Mouse (Mus musculus) olfactory bulb, adult 2 months (tissue): ENCODE measurements at regions not wholly inside any gene's neighbourhood (a gene's known extent, or its start where the extent isn't known, plus 50 kb on each side); places are given as distances from the start of the nearest gene placed in this dataset.

Source experiments
- H3K27ac ChIP-seq: fragments of 200-500 bp; 2 replicates; pipeline ENCODE4 v1.5.1; 2012; ENCODE audit warnings: low read depth, low read length; ENCODE audit not compliant: insufficient read depth
- H3K4me1 ChIP-seq: fragments of 200-500 bp; 2 replicates; pipeline ENCODE4 v1.6.1; 2012; ENCODE audit warnings: low read length; ENCODE audit not compliant: control insufficient read depth, insufficient read depth
- H3K4me3 ChIP-seq: fragments of 200-500 bp; 2 replicates; pipeline ENCODE4 v1.5.1; 2012; ENCODE audit warnings: mild to moderate bottlenecking, low read depth, low read length, moderate library complexity; ENCODE audit not compliant: insufficient read depth
- CTCF ChIP-seq: fragments of 200-500 bp; IDR thresholded peaks from 2 replicates; pipeline ENCODE4 v1.5.1; 2012; ENCODE audit warnings: low read depth, mild to moderate bottlenecking, low read length, moderate library complexity; ENCODE audit not compliant: insufficient read depth
- POLR2A ChIP-seq: fragments of 200-500 bp; IDR thresholded peaks from 2 replicates; pipeline ENCODE4 v1.6.1; 2012; ENCODE audit warnings: mild to moderate bottlenecking, low read depth, low read length, moderate library complexity; ENCODE audit not compliant: insufficient read depth
- WGBS: fragments of 180-500 bp; shearing (Covaris S2); methylation state at CpG from one replicate; pipeline ENCODE4 v1.1.7; 2018; 5-methylcytosine and 5-hydroxymethylcytosine counted together

GRCm38 (mm10) chr2:33978550-33978949 lies 90.8 kb upstream of the Mvb12b start:
- no peak for TF ChIP-seq POLR2A
- TF ChIP-seq CTCF = no peak
- H3K4me3 ChIP-seq = no peak overlapping the region
- no peak overlapping the region for H3K27ac ChIP-seq
- peaks cover 13% of the 10 kb centered on the region for H3K4me1 ChIP-seq
- 91% methylated on average over 4 of the region's 4 CpGs for WGBS

GRCm38 (mm10) chr2:33977576-33978352 lies 90.0 kb upstream of the Mvb12b start:
- H3K4me1 ChIP-seq = peaks cover 17% of the 10 kb centered on the region
- WGBS = 87% methylated on average over 20 of the region's 20 CpGs
- no peak for TF ChIP-seq CTCF
- TF ChIP-seq POLR2A = no peak
- H3K27ac ChIP-seq = no peak overlapping the region
- H3K4me3 ChIP-seq = no peak overlapping the region

GRCm38 (mm10) chr2:33977151-33977550 lies 89.4 kb upstream of the Mvb12b start:
- no peak for TF ChIP-seq POLR2A
- no peak for TF ChIP-seq CTCF
- Histone ChIP-seq H3K4me3 (no peak overlapping the region), H3K4me1 (peaks cover 17% of the 10 kb centered on the region), H3K27ac (no peak overlapping the region)
- 96% methylated on average over 5 of the region's 5 CpGs for WGBS

- 93% methylated on average over 9 of the region's 9 CpGs for WGBS
- Histone ChIP-seq H3K27ac (no peak overlapping the region), H3K4me1 (peaks cover 17% of the 10 kb centered on the region), H3K4me3 (no peak overlapping the region)
- no peak for TF ChIP-seq CTCF
- no peak for TF ChIP-seq POLR2A
Observed at GRCm38 (mm10) chr2:33976183-33976582, 88.4 kb upstream of the Mvb12b start.

GRCm38 (mm10) chr2:33975423-33976127 lies 87.8 kb upstream of the Mvb12b start:
- TF ChIP-seq POLR2A (no peak), CTCF (no peak)
- H3K27ac ChIP-seq = no peak overlapping the region
- no peak overlapping the region for H3K4me3 ChIP-seq
- H3K4me1 ChIP-seq = peaks cover 17% of the 10 kb centered on the region
- 69% methylated on average over 14 of the region's 14 CpGs for WGBS

- Histone ChIP-seq H3K27ac (no peak overlapping the region), H3K4me1 (peaks cover 17% of the 10 kb centered on the region), H3K4me3 (no peak overlapping the region)
- TF ChIP-seq POLR2A (no peak), CTCF (no peak)
- WGBS = 86% methylated on average over 15 of the region's 15 CpGs
Observed at GRCm38 (mm10) chr2:33974737-33975422, 87.1 kb upstream of the Mvb12b start.

GRCm38 (mm10) chr2:33974031-33974430 lies 86.3 kb upstream of the Mvb12b start:
- 85% methylated on average over 3 of the region's 3 CpGs for WGBS
- H3K4me1 ChIP-seq = peaks cover 17% of the 10 kb centered on the region
- no peak overlapping the region for H3K27ac ChIP-seq
- TF ChIP-seq CTCF (no peak), POLR2A (no peak)
- no peak overlapping the region for H3K4me3 ChIP-seq

- no peak overlapping the region for H3K27ac ChIP-seq
- peaks cover 17% of the 10 kb centered on the region for H3K4me1 ChIP-seq
- TF ChIP-seq POLR2A (no peak), CTCF (peak; percentile 97)
- no peak overlapping the region for H3K4me3 ChIP-seq
- 62% methylated on average over 4 of the region's 4 CpGs for WGBS
Observed at GRCm38 (mm10) chr2:33973213-33973834, 85.6 kb upstream of the Mvb12b start.

GRCm38 (mm10) chr2:33966984-33967421 lies 79.3 kb upstream of the Mvb12b start:
- TF ChIP-seq POLR2A (no peak), CTCF (no peak)
- WGBS = 55% methylated on average over 7 of the region's 7 CpGs
- H3K4me1 ChIP-seq = no peaks in the 10 kb centered on the region
- H3K27ac ChIP-seq = no peak overlapping the region
- H3K4me3 ChIP-seq = no peak overlapping the region
